Mouse (Mus musculus): ENCODE results near the gene Nasp. TPM values are rescaled to one million over a fixed set of nuclear protein-coding genes. Genes with fewer than 3 reads are reported as not detected.

Gene Nasp
- polyA plus RNA-seq, 1 experiment from 2014 or later, result 107 TPM

DNA sequence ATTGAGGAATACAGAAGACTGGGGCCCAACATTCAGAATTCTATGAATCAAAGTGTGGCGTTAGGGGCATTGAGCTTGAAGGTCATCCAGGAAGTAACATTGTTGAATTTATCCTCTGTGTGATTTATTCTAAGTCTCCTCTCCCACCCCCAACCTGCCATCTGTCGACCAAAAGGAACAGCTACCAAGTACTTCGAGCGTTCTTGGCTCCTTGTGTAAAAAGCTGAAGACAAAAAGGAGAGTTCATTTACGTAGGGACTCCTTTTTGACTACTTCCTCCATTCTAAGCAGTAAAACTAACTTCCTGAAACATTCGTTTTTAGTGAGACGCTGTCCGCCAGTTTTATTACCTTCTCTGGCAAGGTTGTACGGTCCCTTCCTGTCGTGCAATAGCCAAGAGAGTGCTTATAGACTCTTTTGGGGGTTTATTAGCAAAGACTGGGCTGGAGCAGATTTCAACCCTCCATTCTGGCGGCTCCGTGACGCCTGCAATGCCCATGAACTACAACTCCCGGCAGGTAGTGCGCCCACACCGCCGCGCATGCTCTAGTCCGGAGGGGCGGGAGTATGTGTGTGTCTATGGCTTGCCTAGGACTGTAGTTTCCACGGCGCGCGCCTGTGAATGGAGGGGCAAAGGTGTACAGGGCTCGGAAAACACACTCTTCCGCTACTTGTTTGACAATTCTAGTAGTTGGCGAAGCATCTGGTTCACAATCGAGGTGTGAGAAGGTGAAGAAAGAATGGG is 71.0 kb downstream of the Nasp start:
- under 1% methylated on average over 28 of the region's 28 CpGs for WGBS

DNA sequence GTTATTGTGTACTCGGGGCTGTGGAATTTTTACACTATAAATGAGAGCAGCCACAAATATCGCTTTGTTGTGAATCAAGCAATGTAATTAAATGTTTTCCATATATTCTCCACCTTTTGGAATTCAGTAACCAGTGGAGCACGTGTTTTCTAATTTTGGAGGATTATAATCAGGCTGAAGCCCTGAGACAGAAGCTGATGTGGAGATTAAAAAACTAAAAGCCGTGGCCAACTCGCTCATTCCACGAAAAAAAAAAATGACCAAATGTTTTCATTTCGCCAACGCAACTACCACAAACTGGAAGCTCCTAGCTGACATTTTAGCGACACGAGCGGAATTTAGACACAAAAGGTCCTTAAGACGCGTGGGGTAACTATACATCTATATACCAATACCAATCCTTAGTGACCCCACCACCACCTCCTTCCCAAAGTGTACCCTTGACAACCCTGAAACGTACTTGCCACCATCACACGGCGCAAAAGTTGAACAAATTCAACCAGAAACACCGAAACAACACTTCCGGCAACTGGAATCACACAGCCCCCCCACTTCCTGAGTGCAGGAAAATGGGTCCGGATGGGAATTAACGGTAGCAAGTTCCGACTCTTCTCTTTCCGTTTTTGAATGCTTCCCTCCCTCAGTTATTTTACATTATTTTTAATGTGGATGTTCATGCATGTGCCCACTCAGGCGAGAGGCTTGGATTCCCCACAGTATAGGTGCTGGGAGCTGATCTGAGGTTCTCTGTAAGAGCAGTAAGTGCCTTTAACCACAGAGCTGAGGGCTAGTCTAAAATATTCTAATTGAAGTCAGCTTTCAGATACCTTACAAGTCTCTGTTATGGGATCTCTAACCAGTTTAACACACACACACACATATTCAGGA is 72.1 kb downstream of the Nasp start, which contains the start of gene Tmem69:
Gene Tmem69, minus strand, starts transcription at position 524 of the 888 bp plus-strand sequence.
- no peak for ATAC-seq (ENCODE audit: insufficient number of reproducible peaks, low FRiP score, low TSS enrichment, low read depth)
- peak within 1 kb of the TSS; percentile 74 for H3K4me2 ChIP-seq
- no peaks in the 10 kb centered on the region for H3K27me3 ChIP-seq
- H3K4me1 ChIP-seq, result peaks cover 4% of the 10 kb centered on the region
- H3K9ac ChIP-seq, result peak within 1 kb of the TSS; percentile 68
- H3K36me3 ChIP-seq, result peaks cover 16% of the 10 kb centered on the region
- peak within 1 kb of the TSS; percentile 96 for H3K27ac ChIP-seq
- no peaks in the 10 kb centered on the region for H3K9me3 ChIP-seq
- WGBS, result 3% methylated on average over 23 of the region's 23 CpGs
- H3K4me3 ChIP-seq, result peak within 1 kb of the TSS; percentile 76

More for the DNA sequence above, 71.0 kb downstream of the Nasp start:
- Histone ChIP-seq H3K36me3 (peaks cover 16% of the 10 kb centered on the region), H3K4me1 (peaks cover 4% of the 10 kb centered on the region), H3K27me3 (no peaks in the 10 kb centered on the region), H3K27ac (peak overlapping the region; percentile 96), H3K4me3 (peak overlapping the region; percentile 76), H3K9me3 (no peaks in the 10 kb centered on the region), H3K9ac (peak overlapping the region; percentile 68), H3K4me2 (peak overlapping the region; percentile 74)
- peak; percentile 93 for ATAC-seq (ENCODE audit: insufficient number of reproducible peaks, low FRiP score, low TSS enrichment, low read depth)

GRCm38 (mm10) chr4:116553035-116553434 is 74.7 kb downstream of the Nasp start:
- no peak overlapping the region for H3K4me2 ChIP-seq
- WGBS, result 81% methylated on average over 3 of the region's 3 CpGs

More at GRCm38 (mm10) chr4:116553035-116553434, 74.7 kb downstream of the Nasp start:
- Histone ChIP-seq H3K9ac (no peak overlapping the region), H3K27ac (no peak overlapping the region), H3K36me3 (peaks cover 16% of the 10 kb centered on the region), H3K4me1 (no peaks in the 10 kb centered on the region; the same call in 1 of the 2 replicates), H3K27me3 (no peaks in the 10 kb centered on the region), H3K9me3 (no peaks in the 10 kb centered on the region), H3K4me3 (no peak overlapping the region)
- no peak for ATAC-seq (ENCODE audit: insufficient number of reproducible peaks, low FRiP score, low TSS enrichment, low read depth)

Other genes starting within 250 kb of the Nasp start
- gene Mast2, start 163.8 kb downstream of the Nasp start, polyA plus RNA-seq (2015; fragmentation: Nextera tagmentation; extraction: Ambion mirVana), result 12.1 and 12.3 TPM in 2 replicates
- gene Ipp, start 120.4 kb downstream of the Nasp start, polyA plus RNA-seq (2015; fragmentation: Nextera tagmentation; extraction: Ambion mirVana), result 13.1 and 13.2 TPM in 2 replicates
- 20.9 and 22.2 TPM in 2 replicates for gene Tmem69, start 72.0 kb downstream of the Nasp start, polyA plus RNA-seq (2015; fragmentation: Nextera tagmentation; extraction: Ambion mirVana)
- gene Gpbp1l1, start 70.3 kb downstream of the Nasp start, polyA plus RNA-seq (2015; fragmentation: Nextera tagmentation; extraction: Ambion mirVana), result 26.0 and 30.2 TPM in 2 replicates
- gene Ccdc17, start 31.3 kb downstream of the Nasp start, polyA plus RNA-seq (2015; fragmentation: Nextera tagmentation; extraction: Ambion mirVana), result 2.5 and 3.6 TPM in 2 replicates
- 780 and 816 TPM in 2 replicates for gene Akr1a1, start 23.7 kb upstream of the Nasp start, polyA plus RNA-seq (2015; fragmentation: Nextera tagmentation; extraction: Ambion mirVana)
- gene Prdx1, start 57.6 kb upstream of the Nasp start, polyA plus RNA-seq (2015; fragmentation: Nextera tagmentation; extraction: Ambion mirVana), result 1,116 and 1,127 TPM in 2 replicates
- 19.6 and 21.4 TPM in 2 replicates for gene Mmachc, start 80.5 kb upstream of the Nasp start, polyA plus RNA-seq (2015; fragmentation: Nextera tagmentation; extraction: Ambion mirVana)
- gene Ccdc163, start 80.6 kb upstream of the Nasp start, polyA plus RNA-seq (2015; fragmentation: Nextera tagmentation; extraction: Ambion mirVana), result 18.8 and 20.7 TPM in 2 replicates
- gene Tesk2, start 93.0 kb upstream of the Nasp start, polyA plus RNA-seq (2015; fragmentation: Nextera tagmentation; extraction: Ambion mirVana), result 7.6 and 7.8 TPM in 2 replicates
- 36.8 and 37.3 TPM in 2 replicates for gene Toe1, start 179.7 kb upstream of the Nasp start, polyA plus RNA-seq (2015; fragmentation: Nextera tagmentation; extraction: Ambion mirVana)
- gene Mutyh, start 179.8 kb upstream of the Nasp start, polyA plus RNA-seq (2015; fragmentation: Nextera tagmentation; extraction: Ambion mirVana), result 13.2 and 13.3 TPM in 2 replicates
- gene Hpdl, start 193.8 kb upstream of the Nasp start, polyA plus RNA-seq (2015; fragmentation: Nextera tagmentation; extraction: Ambion mirVana), result 0.56 and 0.68 TPM in 2 replicates
- gene Zswim5, start 249.4 kb upstream of the Nasp start, polyA plus RNA-seq (2015; fragmentation: Nextera tagmentation; extraction: Ambion mirVana), result 0.22 and 0.24 TPM in 2 replicates